Mouse (Mus musculus): ENCODE data around the gene Rbbp4. TPM values are rescaled to one million over a fixed set of nuclear protein-coding genes. Genes with fewer than 3 reads are reported as not detected.

Gene Rbbp4
- polyA plus RNA-seq, 1 experiment from 2014 or later, result 522 TPM

GRCm38 (mm10) chr4:129350644-129351043, 15.5 kb upstream of the Rbbp4 start:
- WGBS, result 4% methylated on average over 1 of the region's 1 CpGs
- Histone ChIP-seq H3K4me3 (no peak overlapping the region), H3K36me3 (peaks cover 10% of the 10 kb centered on the region; the same call in 1 of the 2 replicates), H3K9ac (no peak overlapping the region), H3K4me1 (no peaks in the 10 kb centered on the region), H3K4me2 (replicated peaks) (no peak overlapping the region), H3K27me3 (no peaks in the 10 kb centered on the region), H3K9me3 (no peaks in the 10 kb centered on the region), H3K27ac (no peak overlapping the region)
- no peak for ATAC-seq (ENCODE audit: insufficient number of reproducible peaks, insufficient read depth, low FRiP score, low TSS enrichment)

DNA sequence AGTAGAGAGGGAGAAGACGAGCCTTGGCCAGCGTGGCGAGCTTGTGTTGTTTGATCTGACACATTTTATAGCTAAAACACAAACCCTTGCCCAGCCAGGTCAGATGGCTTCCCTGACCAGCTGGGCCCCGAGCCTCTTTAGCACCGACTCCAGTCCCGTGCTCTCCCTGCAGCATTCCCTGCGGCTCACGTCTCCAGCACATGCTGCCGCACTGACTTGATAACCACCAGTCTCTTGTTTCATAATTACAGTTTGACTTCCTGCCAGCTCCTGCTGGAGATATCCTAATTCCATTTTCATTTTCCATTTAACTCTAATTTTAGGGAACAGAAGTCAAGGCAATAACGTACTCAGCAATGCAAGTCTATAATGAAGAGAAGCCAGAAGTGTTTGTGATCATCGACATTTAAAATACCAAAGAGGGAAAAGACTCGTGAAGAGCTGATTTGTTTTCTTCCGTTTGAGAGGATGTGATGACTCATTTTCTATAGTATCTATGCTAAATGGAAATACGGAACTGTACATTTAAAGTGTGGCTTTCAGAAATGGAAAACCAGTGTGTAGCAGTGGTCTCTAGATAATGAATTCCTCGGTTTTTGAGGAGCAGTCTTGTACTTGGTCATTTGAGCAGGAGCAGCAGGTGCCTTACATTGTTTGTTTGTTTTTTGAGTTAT, 11.4 kb upstream of the Rbbp4 start:
- H3K4me2 ChIP-seq (replicated peaks), result no peak overlapping the region
- no peaks in the 10 kb centered on the region for H3K27me3 ChIP-seq
- no peaks in the 10 kb centered on the region for H3K9me3 ChIP-seq
- H3K4me1 ChIP-seq, result no peaks in the 10 kb centered on the region
- no peak overlapping the region for H3K27ac ChIP-seq
- 81% methylated on average over 15 of the region's 15 CpGs for WGBS
- H3K9ac ChIP-seq, result no peak overlapping the region
- no peak for ATAC-seq (ENCODE audit: insufficient number of reproducible peaks, insufficient read depth, low FRiP score, low TSS enrichment)
- peaks cover 36% of the 10 kb centered on the region for H3K36me3 ChIP-seq
- H3K4me3 ChIP-seq, result no peak overlapping the region

GRCm38 (mm10) chr4:129342705-129343104, 7.5 kb upstream of the Rbbp4 start:
- Histone ChIP-seq H3K4me3 (no peak overlapping the region), H3K9me3 (no peaks in the 10 kb centered on the region), H3K4me1 (no peaks in the 10 kb centered on the region), H3K4me2 (replicated peaks) (no peak overlapping the region), H3K27me3 (no peaks in the 10 kb centered on the region), H3K9ac (no peak overlapping the region), H3K36me3 (peaks cover 39% of the 10 kb centered on the region), H3K27ac (no peak overlapping the region)
- ATAC-seq (ENCODE audit: insufficient number of reproducible peaks, insufficient read depth, low FRiP score, low TSS enrichment), result no peak
- WGBS, result 88% methylated on average over 2 of the region's 2 CpGs

GRCm38 (mm10) chr4:129341888-129342287, 6.7 kb upstream of the Rbbp4 start:
- H3K9ac ChIP-seq, result no peak overlapping the region
- no peak for ATAC-seq (ENCODE audit: insufficient number of reproducible peaks, insufficient read depth, low FRiP score, low TSS enrichment)
- no peak overlapping the region for H3K27ac ChIP-seq
- no peaks in the 10 kb centered on the region for H3K4me1 ChIP-seq
- H3K36me3 ChIP-seq, result peaks cover 39% of the 10 kb centered on the region
- H3K27me3 ChIP-seq, result no peaks in the 10 kb centered on the region
- no peaks in the 10 kb centered on the region for H3K9me3 ChIP-seq
- no peak overlapping the region for H3K4me2 ChIP-seq (replicated peaks)
- H3K4me3 ChIP-seq, result no peak overlapping the region
- 94% methylated on average over 1 of the region's 1 CpGs for WGBS

DNA sequence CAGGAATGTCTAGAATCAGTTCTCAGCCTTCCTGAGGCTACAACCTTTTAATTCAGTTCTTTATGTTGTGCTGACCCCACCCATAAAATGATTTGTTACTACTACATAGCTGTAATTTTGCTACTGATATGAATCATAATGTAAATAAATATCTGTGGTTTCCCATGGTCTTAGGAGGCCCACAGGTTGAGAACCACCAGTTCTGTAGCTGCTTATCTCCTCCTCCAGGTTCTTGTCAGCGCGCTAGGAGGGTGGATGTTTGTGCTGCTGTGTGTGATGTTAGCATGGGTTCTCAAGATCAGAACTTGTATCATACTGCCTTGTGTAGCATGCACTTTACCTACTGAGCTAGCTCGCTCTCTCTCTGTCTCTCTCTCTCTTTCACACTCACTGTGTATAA, 4.6 kb upstream of the Rbbp4 start:
- ATAC-seq (ENCODE audit: insufficient number of reproducible peaks, insufficient read depth, low FRiP score, low TSS enrichment), result no peak
- no peak overlapping the region for H3K9ac ChIP-seq

GRCm38 (mm10) chr4:129336291-129336690, 1.1 kb upstream of the Rbbp4 start:
- H3K27ac ChIP-seq, result peak overlapping the region; percentile 98
- peak overlapping the region; percentile 62 for H3K9ac ChIP-seq
- 48% methylated on average over 14 of the region's 14 CpGs for WGBS
- no peaks in the 10 kb centered on the region for H3K9me3 ChIP-seq
- ATAC-seq (ENCODE audit: insufficient number of reproducible peaks, insufficient read depth, low FRiP score, low TSS enrichment), result no peak
- H3K27me3 ChIP-seq, result no peaks in the 10 kb centered on the region
- H3K4me3 ChIP-seq, result peak overlapping the region; percentile 95
- H3K4me1 ChIP-seq, result peaks cover 23% of the 10 kb centered on the region
- peaks cover 16% of the 10 kb centered on the region for H3K36me3 ChIP-seq
- H3K4me2 ChIP-seq (replicated peaks), result peak overlapping the region; percentile 76

More for the DNA sequence above, 4.6 kb upstream of the Rbbp4 start:
- WGBS, result 96% methylated on average over 3 of the region's 3 CpGs
- H3K4me2 ChIP-seq (replicated peaks), result no peak overlapping the region
- H3K4me1 ChIP-seq, result no peaks in the 10 kb centered on the region
- H3K27me3 ChIP-seq, result no peaks in the 10 kb centered on the region
- no peak overlapping the region for H3K27ac ChIP-seq
- H3K4me3 ChIP-seq, result no peak overlapping the region
- H3K36me3 ChIP-seq, result peaks cover 23% of the 10 kb centered on the region; the same call in 1 of the 2 replicates
- no peaks in the 10 kb centered on the region for H3K9me3 ChIP-seq

GRCm38 (mm10) chr4:129334677-129335215, 424 bp downstream of the Rbbp4 start:
- WGBS, result under 1% methylated on average over 62 of the region's 62 CpGs
- H3K4me1 ChIP-seq, result peaks cover 24% of the 10 kb centered on the region
- ATAC-seq (ENCODE audit: insufficient number of reproducible peaks, insufficient read depth, low FRiP score, low TSS enrichment), result no peak; the same call in 1 of the 2 replicates

GRCm38 (mm10) chr4:129332846-129333245, 2.3 kb downstream of the Rbbp4 start:
- H3K27ac ChIP-seq, result no peak overlapping the region
- H3K9me3 ChIP-seq, result no peaks in the 10 kb centered on the region
- ATAC-seq (ENCODE audit: insufficient number of reproducible peaks, insufficient read depth, low FRiP score, low TSS enrichment), result no peak
- peaks cover 42% of the 10 kb centered on the region for H3K36me3 ChIP-seq
- H3K27me3 ChIP-seq, result no peaks in the 10 kb centered on the region
- peak overlapping the region; percentile 95; the same call in 1 of the 2 replicates for H3K4me3 ChIP-seq
- H3K4me2 ChIP-seq (replicated peaks), result peak overlapping the region; percentile 58
- WGBS, result 31% methylated on average over 1 of the region's 1 CpGs
- 0 out of 2 replicates have a peak overlapping the region, but pooled peaks have one; percentile 27 for H3K9ac ChIP-seq
- peaks cover 24% of the 10 kb centered on the region for H3K4me1 ChIP-seq

More at GRCm38 (mm10) chr4:129334677-129335215, 424 bp downstream of the Rbbp4 start:
- Histone ChIP-seq H3K4me3 (peak overlapping the region; percentile 95), H3K27ac (peak overlapping the region; percentile 98), H3K9ac (peak overlapping the region; percentile 97), H3K9me3 (no peaks in the 10 kb centered on the region), H3K4me2 (replicated peaks) (peak overlapping the region; percentile 58), H3K27me3 (no peaks in the 10 kb centered on the region), H3K36me3 (peaks cover 27% of the 10 kb centered on the region)

DNA sequence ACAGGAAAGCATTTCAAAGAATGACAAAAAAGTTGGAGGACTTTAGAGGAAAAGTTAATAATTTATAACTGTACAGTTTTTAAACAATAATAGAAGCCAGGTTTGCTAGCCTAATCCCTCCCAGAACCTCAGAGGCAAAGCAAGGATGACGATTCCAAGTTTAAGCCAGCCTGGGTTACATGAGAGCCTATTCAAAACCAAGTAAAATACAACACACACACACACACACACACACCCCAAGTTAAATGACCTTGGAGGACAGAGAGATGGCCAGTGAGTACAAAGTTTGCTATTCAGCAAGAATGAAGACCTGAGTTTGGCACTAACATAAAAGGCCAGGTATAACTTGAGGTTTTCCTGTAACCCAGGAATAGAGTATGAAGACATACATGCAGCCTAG, 9.0 kb downstream of the Rbbp4 start:
- H3K4me3 ChIP-seq, result no peak overlapping the region
- H3K27ac ChIP-seq, result no peak overlapping the region
- H3K4me2 ChIP-seq (replicated peaks), result no peak overlapping the region
- H3K4me1 ChIP-seq, result 0 out of 2 replicates have a peak, but pooled peaks cover under 1% of the 10 kb centered on the region
- no peak overlapping the region for H3K9ac ChIP-seq
- no peak for ATAC-seq (ENCODE audit: insufficient number of reproducible peaks, insufficient read depth, low FRiP score, low TSS enrichment)
- WGBS, result 77% methylated on average over 1 of the region's 1 CpGs
- H3K36me3 ChIP-seq, result peaks cover 71% of the 10 kb centered on the region
- no peaks in the 10 kb centered on the region for H3K27me3 ChIP-seq
- no peaks in the 10 kb centered on the region for H3K9me3 ChIP-seq

- WGBS, result 90% methylated on average over 1 of the region's 1 CpGs
- Histone ChIP-seq H3K4me2 (replicated peaks) (no peak overlapping the region), H3K4me3 (no peak overlapping the region), H3K27ac (no peak overlapping the region), H3K36me3 (peaks cover 73% of the 10 kb centered on the region), H3K9ac (no peak overlapping the region), H3K27me3 (no peaks in the 10 kb centered on the region), H3K9me3 (no peaks in the 10 kb centered on the region), H3K4me1 (no peaks in the 10 kb centered on the region)
- ATAC-seq (ENCODE audit: insufficient number of reproducible peaks, insufficient read depth, low FRiP score, low TSS enrichment), result no peak
Observed at GRCm38 (mm10) chr4:129324756-129325155, 10.4 kb downstream of the Rbbp4 start.

DNA sequence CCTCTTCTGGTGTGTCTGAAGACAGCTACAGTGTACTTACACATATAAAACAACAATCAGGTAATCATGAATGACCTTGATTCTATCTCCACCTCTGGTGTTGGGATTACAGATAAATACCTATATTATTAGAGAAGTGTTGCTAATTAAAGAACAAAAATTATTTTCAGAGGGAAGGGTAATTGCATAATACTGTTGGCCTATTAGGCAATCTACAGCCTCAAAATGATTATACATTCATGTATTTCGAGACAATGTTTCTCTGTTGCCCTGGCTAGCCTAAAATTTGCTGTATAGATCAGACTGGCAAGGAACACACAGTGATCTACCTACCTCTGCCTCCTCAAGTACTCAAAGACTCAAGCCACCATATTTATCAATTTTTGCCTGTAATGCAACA, 11.7 kb downstream of the Rbbp4 start:
- Histone ChIP-seq H3K4me1 (no peaks in the 10 kb centered on the region), H3K4me3 (no peak overlapping the region), H3K27ac (no peak overlapping the region), H3K9me3 (no peaks in the 10 kb centered on the region), H3K4me2 (replicated peaks) (no peak overlapping the region), H3K9ac (no peak overlapping the region), H3K27me3 (no peaks in the 10 kb centered on the region), H3K36me3 (peaks cover 73% of the 10 kb centered on the region)
- no peak for ATAC-seq (ENCODE audit: insufficient number of reproducible peaks, insufficient read depth, low FRiP score, low TSS enrichment)
- 91% methylated on average over 1 of the region's 1 CpGs for WGBS

GRCm38 (mm10) chr4:129322042-129322441, 13.1 kb downstream of the Rbbp4 start:
- no peaks in the 10 kb centered on the region for H3K4me1 ChIP-seq
- no peaks in the 10 kb centered on the region for H3K9me3 ChIP-seq
- no peak for ATAC-seq (ENCODE audit: insufficient number of reproducible peaks, insufficient read depth, low FRiP score, low TSS enrichment)
- H3K9ac ChIP-seq, result no peak overlapping the region
- H3K4me2 ChIP-seq (replicated peaks), result no peak overlapping the region
- H3K4me3 ChIP-seq, result no peak overlapping the region
- WGBS, result 92% methylated on average over 5 of the region's 5 CpGs
- peaks cover 73% of the 10 kb centered on the region for H3K36me3 ChIP-seq
- no peak overlapping the region for H3K27ac ChIP-seq
- H3K27me3 ChIP-seq, result no peaks in the 10 kb centered on the region
